ENCODE assay signal across 8 mouse cellular contexts in the genomic region with DNA sequence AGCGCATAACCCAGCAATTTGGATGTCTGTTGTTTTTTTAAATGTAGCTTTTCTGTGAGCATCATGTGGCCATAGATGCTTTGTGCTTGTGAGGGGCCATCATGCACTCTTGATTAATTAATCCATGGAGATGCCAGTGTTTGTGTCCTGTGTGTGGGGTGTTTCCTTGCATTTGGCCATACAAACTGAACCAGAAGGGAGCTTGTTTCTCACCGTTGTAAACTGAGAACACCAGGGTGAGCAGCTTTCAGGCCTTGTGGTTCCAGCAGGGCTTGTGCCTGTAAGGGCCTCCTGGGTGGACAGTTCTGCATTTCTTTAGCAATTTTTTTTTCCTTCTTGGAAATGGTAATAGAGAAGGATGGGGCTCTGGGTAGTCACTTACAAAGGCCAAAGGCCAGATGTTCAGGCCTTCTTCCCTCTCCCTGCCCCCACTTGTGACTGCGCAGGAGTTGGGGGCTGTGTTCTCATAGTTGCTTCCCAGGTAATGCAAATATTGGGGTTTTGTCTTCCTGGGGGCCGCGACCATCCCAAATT.
DNase-seq lines count a peak whose midpoint lies in the region; ATAC-seq and TF ChIP-seq lines count a peak whose summit lies in the region.

No protein-coding gene starts in this region.

- no peak overlapping the region; the same call in 1 of the 2 replicates for H3K4me3 ChIP-seq in lung, embryonic 14.5 days (ENCODE audit: low read depth, low read length)
- H3K4me3 ChIP-seq in embryonic fibroblast, embryonic 13.5 days (ENCODE audit: insufficient read depth, low read length), result peak overlapping the region; percentile 70
- H3K4me3 ChIP-seq in intestine, postnatal 0 days (ENCODE audit: low read depth, low read length), result no peak overlapping the region
- H3K4me3 ChIP-seq in stomach, embryonic 14.5 days (ENCODE audit: low read depth, low read length), result peak overlapping the region; percentile 37; the same call in 1 of the 2 replicates

- no peaks in the 10 kb centered on the region for H3K36me3 ChIP-seq in lung, embryonic 14.5 days (ENCODE audit: insufficient read depth)
- no peaks in the 10 kb centered on the region for H3K36me3 ChIP-seq in intestine, postnatal 0 days (ENCODE audit: control insufficient read depth, insufficient read depth)
- H3K36me3 ChIP-seq in stomach, embryonic 14.5 days (ENCODE audit: control insufficient read depth, insufficient read depth, low read length), result no peaks in the 10 kb centered on the region

- no peaks in the 10 kb centered on the region for H3K4me1 ChIP-seq in lung, embryonic 14.5 days (ENCODE audit: insufficient read depth)
- H3K4me1 ChIP-seq in embryonic fibroblast, embryonic 13.5 days (ENCODE audit: control insufficient read depth, insufficient read depth, low read length), result peaks cover 9% of the 10 kb centered on the region
- H3K4me1 ChIP-seq in intestine, postnatal 0 days (replicated peaks; ENCODE audit: control insufficient read depth, insufficient read depth, low read length), result peaks cover 5% of the 10 kb centered on the region; the same call in 1 of the 2 replicates
- H3K4me1 ChIP-seq in stomach, embryonic 14.5 days (ENCODE audit: control insufficient read depth, insufficient read depth, low read length), result no peaks in the 10 kb centered on the region

- WGBS in lung, embryonic 14.5 days, result 51% methylated on average over 5 of the region's 5 CpGs
- whole genome bisulfite sequencing in intestine, postnatal 0 days, result 74% methylated on average over 5 of the region's 5 CpGs
- WGBS in stomach, embryonic 14.5 days, result 55% methylated on average over 5 of the region's 5 CpGs

- TF ChIP-seq CTCF in lung, embryonic 14.5 days (IDR thresholded peaks at IDR 0.05; ENCODE audit: low read depth), result no peak
- TF ChIP-seq CTCF in embryonic fibroblast, embryonic 13.5 days (IDR thresholded peaks at IDR 0.05; ENCODE audit: borderline replicate concordance, insufficient read depth, low read length), result no peak
- no peak for TF ChIP-seq CTCF in intestine, postnatal 0 days (IDR thresholded peaks at IDR 0.05; ENCODE audit: low read depth)

- no peak for ATAC-seq in lung, embryonic 14.5 days (ENCODE audit: insufficient read depth)
- no peak for ATAC-seq in intestine, postnatal 0 days
- ATAC-seq in stomach, embryonic 14.5 days (ENCODE audit: insufficient number of reproducible peaks, insufficient read depth, low FRiP score, low read depth), result no peak

- TF ChIP-seq POLR2A in embryonic fibroblast, embryonic 13.5 days (IDR thresholded peaks at IDR 0.05; ENCODE audit: low read depth, low read length), result no peak

- intact Hi-C loops in gastrocnemius, postnatal 14 days (cut with DNase I; ENCODE audit: low total_unique reads), result loop anchor here (2.0 to 5.0 kb wide), 2 partner anchors 50 to 158 kb away; no protein-coding TSS in a partner anchor

- DNase-seq in lung, embryonic 14.5 days, result no peak
- no peak for DNase-seq in lung, postnatal 36 days
- no peak for DNase-seq in urinary bladder, adult 2 months (ENCODE audit: low spot score)
- no peak for DNase-seq in gastrocnemius, postnatal 14 days
- DNase-seq in urinary bladder, postnatal 4 days (ENCODE audit: low spot score in 2 of 2), result no peak

- H3K4me2 ChIP-seq in lung, embryonic 14.5 days, result peak overlapping the region; percentile 76
- peak overlapping the region; percentile 72; the same call in 1 of the 2 replicates for H3K4me2 ChIP-seq in intestine, postnatal 0 days (replicated peaks; ENCODE audit: low read depth)
- H3K4me2 ChIP-seq in stomach, embryonic 14.5 days (replicated peaks; ENCODE audit: low read depth, low read length), result peak overlapping the region; percentile 67; the same call in 1 of the 2 replicates

- no peaks in the 10 kb centered on the region for H3K9me3 ChIP-seq in lung, embryonic 14.5 days (ENCODE audit: low read depth, low read length)
- no peaks in the 10 kb centered on the region for H3K9me3 ChIP-seq in intestine, postnatal 0 days (ENCODE audit: control insufficient read depth)
- no peaks in the 10 kb centered on the region for H3K9me3 ChIP-seq in stomach, embryonic 14.5 days (ENCODE audit: control insufficient read depth, low read depth, low read length)

- H3K27me3 ChIP-seq in lung, embryonic 14.5 days (ENCODE audit: insufficient read depth, low read length), result peaks cover 3% of the 10 kb centered on the region
- H3K27me3 ChIP-seq in intestine, postnatal 0 days (replicated peaks; ENCODE audit: control insufficient read depth, insufficient read depth, low read length), result peaks cover 9% of the 10 kb centered on the region; the same call in 1 of the 2 replicates
- H3K27me3 ChIP-seq in stomach, embryonic 14.5 days (ENCODE audit: control insufficient read depth, insufficient read depth, low read length), result peaks cover 3% of the 10 kb centered on the region; the same call in 1 of the 2 replicates

- H3K27ac ChIP-seq in lung, embryonic 14.5 days (ENCODE audit: low read depth), result no peak overlapping the region
- peak overlapping the region; percentile 50 for H3K27ac ChIP-seq in embryonic fibroblast, embryonic 13.5 days (ENCODE audit: insufficient read depth, low read length)
- no peak overlapping the region for H3K27ac ChIP-seq in intestine, postnatal 0 days (ENCODE audit: low read depth, low read length)
- no peak overlapping the region for H3K27ac ChIP-seq in stomach, embryonic 14.5 days (ENCODE audit: low read length)

- no peak overlapping the region for H3K9ac ChIP-seq in lung, embryonic 14.5 days
- H3K9ac ChIP-seq in intestine, postnatal 0 days (ENCODE audit: low read depth, low read length), result no peak overlapping the region
- no peak overlapping the region for H3K9ac ChIP-seq in stomach, embryonic 14.5 days (replicated peaks; ENCODE audit: low read depth, low read length)

Comparison
In these comparisons a context has a peak if more than half of its experiments do, and no peak if none do; other contexts are left out.
1. H3K4me3 ChIP-seq: peak in embryonic fibroblast, embryonic 13.5 days (single experiment) and stomach, embryonic 14.5 days (single experiment); none in lung, embryonic 14.5 days (single experiment) and intestine, postnatal 0 days (single experiment).
2. Peak in every context shown above with its lines, with median percentiles within 50 percentile points of each other: H3K4me2 ChIP-seq.